Mouse (Mus musculus) urinary bladder, adult 18-20 months (tissue): ENCODE measurements around the gene Bcl2a1b.
"Not testable (repeated sequence)": the region's sequence is repeated elsewhere in the genome, so short reads cannot be mapped to it uniquely, and the experiment has no call there.

ENCODE experiments used
- DNase-seq, 2 experiments: peaks; one replicate each; pipeline ENCODE4 v3.0.0; 2022; ENCODE audit warnings: low spot score in 2 of 2, mixed read lengths in 2 of 2

Gene Bcl2a1b

DNA sequence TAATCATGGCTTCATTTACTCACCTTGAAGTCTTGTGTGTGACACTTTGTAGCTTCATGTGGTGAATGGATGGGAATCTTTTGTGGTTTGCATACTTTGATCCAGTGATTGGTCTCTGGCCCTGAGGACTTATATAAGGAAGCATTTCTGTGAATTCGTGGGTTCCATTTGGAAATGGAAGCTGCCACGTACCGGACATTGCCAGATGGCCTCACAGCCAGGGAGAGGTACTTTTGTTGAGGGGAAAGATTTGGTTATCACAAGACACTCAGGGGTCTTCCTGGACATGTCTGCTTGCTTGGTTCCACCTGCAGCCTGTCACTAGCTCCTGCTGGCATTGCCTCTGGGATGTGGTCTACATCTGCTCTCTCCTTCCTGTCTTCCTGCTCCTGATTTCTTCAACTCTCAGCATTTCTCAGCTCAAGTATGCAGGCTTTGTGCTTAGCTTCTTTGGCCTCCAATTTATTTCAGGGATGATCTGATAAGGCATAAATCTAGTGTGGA, 41.6 kb downstream of the Bcl2a1b start:
- not testable (repeated sequence) for DNase-seq

- DNase-seq = no peak
Observed at GRCm38 (mm10) chr9:89253400-89253799, 54.4 kb downstream of the Bcl2a1b start.

- no peak for DNase-seq
Observed at GRCm38 (mm10) chr9:89256556-89257335, 57.7 kb downstream of the Bcl2a1b start.
